Mouse (Mus musculus) lung, embryonic 14.5 days (tissue): ENCODE measurements at regions not wholly inside any gene's neighbourhood (a gene's known extent, or its start where the extent isn't known, plus 50 kb on each side); places are given as distances from the start of the nearest gene placed in this dataset.

Experiments
- ATAC-seq: fragments of 200-750 bp; cut with Nextera tagmentation; 2 replicates; pipeline ENCODE4 v1.8.0; 2017; ENCODE audit warnings: mild to moderate bottlenecking, moderate TSS enrichment, moderate library complexity; ENCODE audit not compliant: insufficient read depth
- DNase-seq: peaks from one replicate; pipeline ENCODE4 v3.0.0-alpha.2; 2015
- H3K27ac ChIP-seq: fragments of 300-500 bp; sonication (generic); 2 replicates; pipeline ENCODE4 v1.5.1; 2014; ENCODE audit warnings: low read depth, mild to moderate bottlenecking, moderate library complexity
- H3K27me3 ChIP-seq: fragments of 300-500 bp; sonication (generic); 2 replicates; pipeline ENCODE4 v1.6.1; 2014; ENCODE audit warnings: low read length, control low read depth; ENCODE audit not compliant: insufficient read depth
- H3K36me3 ChIP-seq: fragments of 300-500 bp; sonication (generic); 2 replicates; pipeline ENCODE4 v1.6.1; 2014; ENCODE audit warnings: control low read depth; ENCODE audit not compliant: insufficient read depth
- H3K4me1 ChIP-seq: fragments of 300-500 bp; sonication (generic); 2 replicates; pipeline ENCODE4 v1.6.1; 2014; ENCODE audit warnings: antibody characterized with exemption, control low read depth; ENCODE audit not compliant: insufficient read depth
- H3K4me2 ChIP-seq: fragments of 300-500 bp; sonication (generic); 2 replicates; pipeline ENCODE4 v1.6.1; 2014; ENCODE audit warnings: mild to moderate bottlenecking
- H3K4me3 ChIP-seq: fragments of 300-500 bp; sonication (generic); 2 replicates; pipeline ENCODE4 v1.5.1; 2014; ENCODE audit warnings: low read depth, low read length
- H3K9ac ChIP-seq: fragments of 300-500 bp; sonication (generic); 2 replicates; pipeline ENCODE4 v1.6.1; 2014
- H3K9me3 ChIP-seq: fragments of 300-500 bp; sonication (generic); 2 replicates; pipeline ENCODE4 v1.6.1; 2016; ENCODE audit warnings: low read depth, low read length, control low read depth
- CTCF ChIP-seq: IDR thresholded peaks from 2 replicates; pipeline ENCODE4 v1.5.1; 2016; ENCODE audit warnings: antibody characterized with exemption, low read depth
- WGBS: fragments of 180-500 bp; shearing (Covaris S2); extraction: QIAGEN DNeasy Blood & Tissue Kit; methylation state at CpG from one replicate; pipeline ENCODE4 v1.1.7; 2014; 5-methylcytosine and 5-hydroxymethylcytosine counted together

- Histone ChIP-seq H3K9ac (no peak overlapping the region), H3K27me3 (no peaks in the 10 kb centered on the region), H3K9me3 (no peaks in the 10 kb centered on the region), H3K27ac (no peak overlapping the region), H3K4me2 (no peak overlapping the region), H3K36me3 (no peaks in the 10 kb centered on the region), H3K4me3 (no peak overlapping the region), H3K4me1 (no peaks in the 10 kb centered on the region)
- no peak for DNase-seq
- no peak for TF ChIP-seq CTCF
- ATAC-seq = no peak
- 64% methylated on average over 4 of the region's 4 CpGs for WGBS
Observed at GRCm38 (mm10) chr1:143074999-143075398, 565.5 kb upstream of the B3galt2 start.

GRCm38 (mm10) chr1:143080441-143080840, 560.0 kb upstream of the B3galt2 start:
- Histone ChIP-seq H3K4me3 (no peak overlapping the region), H3K9ac (no peak overlapping the region), H3K36me3 (no peaks in the 10 kb centered on the region), H3K4me1 (no peaks in the 10 kb centered on the region), H3K27me3 (no peaks in the 10 kb centered on the region), H3K27ac (no peak overlapping the region), H3K9me3 (no peaks in the 10 kb centered on the region), H3K4me2 (no peak overlapping the region)
- no peak for DNase-seq
- ATAC-seq = no peak
- no peak for TF ChIP-seq CTCF
- 87% methylated on average over 2 of the region's 2 CpGs for WGBS

- Histone ChIP-seq H3K27me3 (no peaks in the 10 kb centered on the region), H3K36me3 (no peaks in the 10 kb centered on the region), H3K9ac (no peak overlapping the region), H3K4me3 (no peak overlapping the region), H3K4me2 (no peak overlapping the region), H3K9me3 (no peaks in the 10 kb centered on the region), H3K4me1 (no peaks in the 10 kb centered on the region), H3K27ac (no peak overlapping the region)
- no peak for TF ChIP-seq CTCF
- DNase-seq = no peak
- ATAC-seq = no peak
- 76% methylated on average over 4 of the region's 4 CpGs for WGBS
Observed at GRCm38 (mm10) chr1:143096904-143097303, 543.6 kb upstream of the B3galt2 start.

- Histone ChIP-seq H3K4me3 (no peak overlapping the region), H3K27me3 (no peaks in the 10 kb centered on the region), H3K36me3 (no peaks in the 10 kb centered on the region), H3K9me3 (no peaks in the 10 kb centered on the region), H3K4me1 (no peaks in the 10 kb centered on the region), H3K4me2 (no peak overlapping the region), H3K27ac (no peak overlapping the region), H3K9ac (no peak overlapping the region)
- no peak for DNase-seq
- no peak for ATAC-seq
- TF ChIP-seq CTCF = no peak
Observed at GRCm38 (mm10) chr1:143098307-143098706, 542.2 kb upstream of the B3galt2 start.

GRCm38 (mm10) chr1:143122185-143122584, 518.3 kb upstream of the B3galt2 start:
- no peak for ATAC-seq
- no peak for TF ChIP-seq CTCF

GRCm38 (mm10) chr1:143130257-143130656, 510.2 kb upstream of the B3galt2 start:
- ATAC-seq (no peak), DNase-seq (no peak)
- no peaks in the 10 kb centered on the region for H3K9me3 ChIP-seq
- H3K4me1 ChIP-seq = no peaks in the 10 kb centered on the region
- no peak overlapping the region for H3K4me2 ChIP-seq
- TF ChIP-seq CTCF = no peak
- no peak overlapping the region for H3K9ac ChIP-seq
- WGBS = 62% methylated on average over 1 of the region's 1 CpGs
- H3K27ac ChIP-seq = no peak overlapping the region
- no peak overlapping the region for H3K4me3 ChIP-seq
- H3K27me3 ChIP-seq = no peaks in the 10 kb centered on the region
- no peaks in the 10 kb centered on the region for H3K36me3 ChIP-seq

More at GRCm38 (mm10) chr1:143122185-143122584, 518.3 kb upstream of the B3galt2 start:
- Histone ChIP-seq H3K27me3 (no peaks in the 10 kb centered on the region), H3K9me3 (no peaks in the 10 kb centered on the region), H3K4me2 (no peak overlapping the region), H3K4me3 (no peak overlapping the region), H3K27ac (no peak overlapping the region), H3K36me3 (no peaks in the 10 kb centered on the region), H3K9ac (no peak overlapping the region), H3K4me1 (no peaks in the 10 kb centered on the region)
- DNase-seq = no peak

GRCm38 (mm10) chr1:143132806-143133205, 507.7 kb upstream of the B3galt2 start:
- DNase-seq = no peak
- Histone ChIP-seq H3K27ac (no peak overlapping the region), H3K9ac (no peak overlapping the region), H3K9me3 (no peaks in the 10 kb centered on the region), H3K27me3 (no peaks in the 10 kb centered on the region), H3K4me2 (no peak overlapping the region), H3K4me3 (no peak overlapping the region), H3K4me1 (no peaks in the 10 kb centered on the region), H3K36me3 (no peaks in the 10 kb centered on the region)
- 71% methylated on average over 2 of the region's 2 CpGs for WGBS
- no peak for ATAC-seq
- TF ChIP-seq CTCF = no peak
